In the genomic region with DNA sequence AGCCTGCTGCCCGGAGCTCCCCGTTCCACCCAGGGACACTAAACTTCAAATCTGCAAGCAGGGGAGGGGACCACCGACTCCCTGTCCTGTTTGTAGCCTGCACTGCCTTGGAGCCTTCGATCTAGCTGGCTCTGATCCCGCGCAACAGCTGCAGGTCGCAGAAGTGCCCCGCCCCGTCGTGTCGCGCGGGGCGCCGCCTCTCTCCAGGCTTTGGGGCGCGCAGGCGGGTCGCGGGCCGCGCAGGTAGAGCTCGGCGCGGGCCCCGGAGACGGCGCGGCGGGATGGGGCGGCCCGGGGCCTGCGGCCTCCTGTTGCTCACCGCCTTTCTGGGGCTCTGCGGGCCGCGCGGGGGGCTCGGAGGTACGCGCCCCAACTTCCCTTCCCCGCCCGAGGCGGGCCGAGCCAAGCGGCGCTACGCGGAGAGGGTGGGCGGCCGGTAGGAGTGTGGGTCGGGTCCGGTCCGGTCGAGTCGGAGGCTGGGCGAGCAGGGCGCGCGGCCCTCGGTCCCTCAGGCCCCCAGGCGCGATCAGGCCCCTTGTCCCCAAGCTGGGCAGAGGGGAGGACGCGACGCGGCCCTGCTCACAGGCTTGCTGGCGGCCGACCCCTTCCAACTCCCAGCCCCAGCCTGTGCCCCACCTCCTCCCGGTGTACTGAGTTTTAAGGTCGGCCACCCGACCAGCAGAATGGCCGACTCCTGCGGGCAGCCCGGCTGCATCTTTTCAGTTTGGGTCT, we compare ENCODE assay signal across 8 mouse cellular contexts. TPM values are rescaled to one million over a fixed set of nuclear protein-coding genes. Genes with fewer than 3 reads are reported as not detected.
DNase-seq lines count a peak whose midpoint lies in the region; ATAC-seq and TF ChIP-seq lines count a peak whose summit lies in the region.

Gene BC067074, plus strand, starts transcription at position 185 of the 732 bp plus-strand sequence.

- H3K27ac ChIP-seq in ES-Bruce4 (ENCODE audit: insufficient read depth, low read length), result no peak within 1 kb of the TSS
- no peak within 1 kb of the TSS for H3K27ac ChIP-seq in forebrain, postnatal 0 days (ENCODE audit: low read depth, low read length)
- no peak within 1 kb of the TSS for H3K27ac ChIP-seq in stomach, embryonic 14.5 days (ENCODE audit: low read length)

- H3K9me3 ChIP-seq in ES-Bruce4 (replicated peaks; ENCODE audit: control insufficient read depth, insufficient read depth, low read length, poor library complexity, severe bottlenecking), result no peaks in the 10 kb centered on the region
- H3K9me3 ChIP-seq in forebrain, postnatal 0 days (ENCODE audit: low read length), result no peaks in the 10 kb centered on the region
- H3K9me3 ChIP-seq in stomach, embryonic 14.5 days (ENCODE audit: control insufficient read depth, low read depth, low read length), result no peaks in the 10 kb centered on the region

- H3K4me3 ChIP-seq in ES-Bruce4 (ENCODE audit: low read depth, low read length), result peak within 1 kb of the TSS; percentile 91
- peak within 1 kb of the TSS; percentile 49 for H3K4me3 ChIP-seq in forebrain, postnatal 0 days (ENCODE audit: low read depth, low read length)
- H3K4me3 ChIP-seq in stomach, embryonic 14.5 days (ENCODE audit: low read depth, low read length), result peak within 1 kb of the TSS; percentile 68

- H3K9ac ChIP-seq in ES-Bruce4 (ENCODE audit: low read depth, poor library complexity, severe bottlenecking), result peak within 1 kb of the TSS; percentile 97
- peak within 1 kb of the TSS; percentile 51 for H3K9ac ChIP-seq in forebrain, postnatal 0 days
- peak within 1 kb of the TSS; percentile 80 for H3K9ac ChIP-seq in stomach, embryonic 14.5 days (replicated peaks; ENCODE audit: low read depth, low read length)

- H3K27me3 ChIP-seq in ES-Bruce4 (ENCODE audit: control insufficient read depth, insufficient read depth, low read length, poor library complexity, severe bottlenecking), result no peaks in the 10 kb centered on the region
- H3K27me3 ChIP-seq in forebrain, postnatal 0 days (ENCODE audit: insufficient read depth, low read length), result peaks cover 10% of the 10 kb centered on the region
- no peaks in the 10 kb centered on the region for H3K27me3 ChIP-seq in stomach, embryonic 14.5 days (ENCODE audit: control insufficient read depth, insufficient read depth, low read length)

- peak; percentile 46 for DNase-seq in Muller cell, postnatal 12 days (ENCODE audit: inconsistent ontology term)
- DNase-seq in forebrain, postnatal 0 days, result peak; percentile 40
- peak; percentile 27 for DNase-seq in kidney, adult 9 months
- DNase-seq in lung, postnatal 10 days, result peak; percentile 44
- no peak for DNase-seq in B cell, adult 2 months

- ATAC-seq in forebrain, postnatal 0 days, result peak; percentile 74
- ATAC-seq in stomach, embryonic 14.5 days (ENCODE audit: insufficient number of reproducible peaks, insufficient read depth, low FRiP score, low read depth), result peak; percentile 84
- ATAC-seq in monocyte, adult 5-6 weeks (replicated peaks; ENCODE audit: insufficient number of reproducible peaks, low FRiP score, low TSS enrichment, poor library complexity, severe bottlenecking), result no peak

- 3% methylated on average over 65 of the region's 75 CpGs for WGBS in forebrain, postnatal 0 days
- WGBS in stomach, embryonic 14.5 days, result under 1% methylated on average over 69 of the region's 75 CpGs

- peaks cover 2% of the 10 kb centered on the region for H3K4me1 ChIP-seq in ES-Bruce4 (ENCODE audit: control insufficient read depth, insufficient read depth, low read length)
- H3K4me1 ChIP-seq in forebrain, postnatal 0 days (ENCODE audit: insufficient read depth), result no peaks in the 10 kb centered on the region
- no peaks in the 10 kb centered on the region; the same call in 1 of the 2 replicates for H3K4me1 ChIP-seq in stomach, embryonic 14.5 days (ENCODE audit: control insufficient read depth, insufficient read depth, low read length)

- no peak for TF ChIP-seq EP300 in ES-Bruce4 (IDR thresholded peaks at IDR 0.05; ENCODE audit: insufficient read depth, low read depth, low read length)

- TF ChIP-seq CTCF in ES-Bruce4 (IDR thresholded peaks at IDR 0.05; ENCODE audit: low read depth, low read length), result no peak
- no peak for TF ChIP-seq CTCF in forebrain, postnatal 0 days (IDR thresholded peaks at IDR 0.05; ENCODE audit: low read depth)

- H3K36me3 ChIP-seq in ES-Bruce4 (ENCODE audit: control insufficient read depth, insufficient read depth, low read length, poor library complexity, severe bottlenecking), result no peaks in the 10 kb centered on the region
- H3K36me3 ChIP-seq in forebrain, postnatal 0 days (ENCODE audit: insufficient read depth), result no peaks in the 10 kb centered on the region
- H3K36me3 ChIP-seq in stomach, embryonic 14.5 days (ENCODE audit: control insufficient read depth, insufficient read depth, low read length), result no peaks in the 10 kb centered on the region

- H3K4me2 ChIP-seq in forebrain, postnatal 0 days (ENCODE audit: low read depth), result peak within 1 kb of the TSS; percentile 95
- H3K4me2 ChIP-seq in stomach, embryonic 14.5 days (replicated peaks; ENCODE audit: low read depth, low read length), result peak within 1 kb of the TSS; percentile 81

- TF ChIP-seq POLR2A in ES-Bruce4 (IDR thresholded peaks at IDR 0.05; ENCODE audit: insufficient read depth, low read length), result no peak

RNA-seq across cellular contexts. Expression of gene BC067074, which starts in this region (rescaled TPM):
- polyA plus RNA-seq in ES-Bruce4 (2011; ENCODE audit: insufficient read depth, insufficient read length, low read depth, missing spikeins), result 11.4 and 12.5 TPM in 2 replicates
- total RNA-seq in forebrain, postnatal 0 days (2014; rRNA removed), result 1.2 and 1.5 TPM in 2 replicates
- polyA plus RNA-seq in forebrain, postnatal 0 days (2015; fragmentation: Nextera tagmentation; extraction: Ambion mirVana), result 0.40 and 0.56 TPM in 2 replicates
- polyA plus RNA-seq in stomach, embryonic 14.5 days (2014; fragmentation: Nextera tagmentation; extraction: Ambion mirVana), result 6.0 and 7.0 TPM in 2 replicates
- total RNA-seq in monocyte, adult 5-6 weeks (2017), result not detected in 3 replicates

Comparison
In these comparisons a context has a peak if more than half of its experiments do, and no peak if none do; other contexts are left out.
1. DNase-seq: peak in Muller cell, postnatal 12 days (single experiment), forebrain, postnatal 0 days (single experiment), kidney, adult 9 months (single experiment) and lung, postnatal 10 days (single experiment); none in B cell, adult 2 months (0 of 2).
2. Peak in every context shown above with its lines, with median percentiles within 50 percentile points of each other: H3K4me3 ChIP-seq and H3K9ac ChIP-seq.